In the genomic region with DNA sequence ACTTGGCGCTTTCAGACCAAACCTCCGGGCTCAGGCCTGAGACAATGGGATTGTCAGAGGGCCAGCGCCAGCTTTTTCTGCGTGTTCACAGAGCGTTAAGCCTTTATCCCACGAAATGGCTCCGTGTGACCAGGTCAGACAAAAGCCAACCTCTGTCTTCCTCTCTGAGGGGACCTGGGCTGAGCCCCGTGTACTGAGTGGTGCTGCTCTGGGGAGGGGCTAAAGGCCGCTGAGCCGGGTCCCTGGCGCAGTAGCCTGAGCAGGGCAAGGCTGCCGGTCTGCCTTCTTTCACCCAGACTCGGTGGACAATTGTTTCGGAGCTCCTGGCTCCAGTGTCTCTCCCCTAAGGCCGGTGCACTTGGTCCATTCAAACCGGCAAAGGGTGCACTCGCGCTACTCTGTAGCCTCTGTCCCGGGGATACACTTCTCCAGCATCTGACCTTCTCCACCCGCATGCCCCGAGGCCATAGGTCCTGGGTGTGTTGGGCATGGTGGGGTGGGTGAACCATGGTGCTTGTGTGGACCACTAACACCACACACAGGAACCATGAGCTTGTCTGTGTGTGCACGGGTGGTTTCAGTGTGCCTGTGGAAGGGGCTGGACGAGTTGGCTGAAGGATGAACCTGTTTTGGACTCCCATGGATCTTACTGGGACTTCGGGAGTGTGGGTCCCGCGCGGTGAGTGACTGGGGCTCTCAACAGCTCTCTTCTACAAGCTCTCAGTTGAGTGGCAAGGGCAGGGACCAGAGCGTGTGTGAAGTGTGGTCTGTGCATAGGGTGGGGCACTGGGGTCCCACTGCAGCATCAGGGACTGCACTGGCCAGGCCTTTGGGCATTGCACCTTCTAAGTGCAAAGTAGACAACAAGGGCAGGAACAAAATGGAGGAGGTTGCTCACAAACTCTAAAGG, we compare ENCODE assay signal across 12 mouse cellular contexts. TPM values are rescaled to one million over a fixed set of nuclear protein-coding genes. Genes with fewer than 3 reads are reported as not detected.
DNase-seq lines count a peak whose midpoint lies in the region; ATAC-seq and TF ChIP-seq lines count a peak whose summit lies in the region.
"Had no signal": no experiment of that assay in that cellular context is flagged by ENCODE, and none has a peak within 500 bp of the region (broad histone marks: within the 10 kb centered on the region; RNA-seq: fewer than 3 reads in every experiment).

No protein-coding gene starts in this region.

- no peak for DNase-seq in heart, postnatal 25 days (ENCODE audit: low spot score)
- peak; percentile 76 for DNase-seq in embryo, embryonic 10 days (ENCODE audit: low spot score)
- no peak for DNase-seq in heart, postnatal 0 days (ENCODE audit: low spot score)
- DNase-seq in neural tube, embryonic 10.5 days (ENCODE audit: extremely low spot score, low spot score) = peak; percentile 57
- DNase-seq in adrenal gland, adult 18-20 months (ENCODE audit: low spot score in 2 of 2) = no peak

- peak overlapping the region; percentile 14; the same call in 1 of the 2 replicates for H3K4me2 ChIP-seq in heart, embryonic 16.5 days (ENCODE audit: low read depth, low read length)
- H3K4me2 ChIP-seq in heart, postnatal 0 days (ENCODE audit: low read depth, low read length) = no peak overlapping the region
- H3K4me2 ChIP-seq: stomach, embryonic 15.5 days had no signal

- H3K9ac ChIP-seq in heart, embryonic 16.5 days (ENCODE audit: low read length) = no peak overlapping the region
- no peak overlapping the region for H3K9ac ChIP-seq in heart, postnatal 0 days (replicated peaks; ENCODE audit: low read depth, low read length)
- H3K9ac ChIP-seq: liver, embryonic 14.5 days; stomach, embryonic 15.5 days had no signal

- no peak overlapping the region for H3K4me3 ChIP-seq in heart, embryonic 16.5 days (ENCODE audit: low read length)
- H3K4me3 ChIP-seq in heart, postnatal 0 days (ENCODE audit: low read depth, low read length) = peak overlapping the region; percentile 8; the same call in 1 of the 2 replicates
- H3K4me3 ChIP-seq: erythroblast, embryonic 14.5 days; myocyte; stomach, embryonic 15.5 days had no signal

- intact Hi-C loops in heart, postnatal 25 days (cut with DNase I) = loop anchor here (5.0 kb wide), 1 partner anchor 38 kb away; no protein-coding TSS in a partner anchor

- no peaks in the 10 kb centered on the region for H3K4me1 ChIP-seq in heart, embryonic 16.5 days (ENCODE audit: control insufficient read depth, insufficient read depth, low read length)
- H3K4me1 ChIP-seq in heart, postnatal 0 days (ENCODE audit: control insufficient read depth, insufficient read depth) = no peaks in the 10 kb centered on the region
- H3K4me1 ChIP-seq: stomach, embryonic 15.5 days had no signal

- no peak for ATAC-seq in heart, embryonic 16.5 days (replicated peaks; ENCODE audit: extremely low read depth, insufficient read depth, low FRiP score)
- no peak for ATAC-seq in heart, postnatal 0 days (ENCODE audit: insufficient read depth, low read depth)
- ATAC-seq in megakaryocyte-erythroid progenitor cell, adult 5-6 weeks (replicated peaks; ENCODE audit: low FRiP score, low TSS enrichment, poor library complexity, severe bottlenecking) = no peak
- no peak for ATAC-seq in frontal cortex, adult (ENCODE audit: low TSS enrichment)

- no peak for TF ChIP-seq EP300 in heart, postnatal 0 days (IDR thresholded peaks at IDR 0.05; ENCODE audit: low read depth)

- WGBS in heart, embryonic 16.5 days = 4% methylated on average over 28 of the region's 28 CpGs
- WGBS in heart, postnatal 0 days = 4% methylated on average over 28 of the region's 28 CpGs

- TF ChIP-seq CTCF in heart, postnatal 0 days (IDR thresholded peaks at IDR 0.05; ENCODE audit: low read depth) = no peak

- no peak overlapping the region for H3K27ac ChIP-seq in heart, embryonic 16.5 days (ENCODE audit: low read length)
- H3K27ac ChIP-seq in heart, postnatal 0 days (ENCODE audit: low read depth) = no peak overlapping the region
- H3K27ac ChIP-seq: liver, embryonic 14.5 days; stomach, embryonic 15.5 days had no signal

- no peaks in the 10 kb centered on the region for H3K9me3 ChIP-seq in heart, embryonic 16.5 days (replicated peaks; ENCODE audit: control insufficient read depth, low read length)
- no peaks in the 10 kb centered on the region for H3K9me3 ChIP-seq in heart, postnatal 0 days (replicated peaks; ENCODE audit: control insufficient read depth, low read length)
- H3K9me3 ChIP-seq: stomach, embryonic 15.5 days had no signal

- H3K36me3 ChIP-seq in heart, embryonic 16.5 days (ENCODE audit: control insufficient read depth, insufficient read depth) = no peaks in the 10 kb centered on the region
- H3K36me3 ChIP-seq in heart, postnatal 0 days (replicated peaks; ENCODE audit: control insufficient read depth, insufficient read depth, low read length) = no peaks in the 10 kb centered on the region
- H3K36me3 ChIP-seq: stomach, embryonic 15.5 days had no signal

- H3K27me3 ChIP-seq in heart, embryonic 16.5 days (ENCODE audit: control insufficient read depth, insufficient read depth, low read length) = peaks cover 90% of the 10 kb centered on the region
- peaks cover 91% of the 10 kb centered on the region for H3K27me3 ChIP-seq in heart, postnatal 0 days (ENCODE audit: control insufficient read depth, insufficient read depth, low read length)

RNA-seq across cellular contexts. Expression of gene En2, which starts 40.9 kb away (rescaled TPM):
- polyA plus RNA-seq in heart, embryonic 16.5 days (2015; fragmentation: Nextera tagmentation; extraction: Ambion mirVana) = not detected in 2 replicates
- total RNA-seq in heart, postnatal 25 days (2021) = not detected
- total RNA-seq in heart, postnatal 0 days (2014; rRNA removed; ENCODE audit: low replicate concordance) = not detected in 2 replicates
- not detected in 2 replicates for polyA plus RNA-seq in heart, postnatal 0 days (2015; fragmentation: Nextera tagmentation; extraction: Ambion mirVana)
- total RNA-seq in megakaryocyte-erythroid progenitor cell, adult 5-6 weeks (2014; fragmentation: Nextera tagmentation) = not detected in 2 replicates
- not detected in 2 replicates for total RNA-seq in megakaryocyte-erythroid progenitor cell, adult 5-6 weeks (2017)
- total RNA-seq in adrenal gland, adult 18-20 months (2021) = under 1 TPM in 1 of 2 experiments, not detected in 1; 0.13 TPM
- polyA plus RNA-seq: erythroblast, embryonic 14.5 days; liver, embryonic 14.5 days; myocyte; stomach, embryonic 15.5 days had no signal

RNA-seq across cellular contexts. Expression of gene Insig1, which starts 53.4 kb away (rescaled TPM):
- 21.8 and 25.7 TPM in 2 replicates for polyA plus RNA-seq in heart, embryonic 16.5 days (2015; fragmentation: Nextera tagmentation; extraction: Ambion mirVana)
- total RNA-seq in heart, postnatal 25 days (2021) = 10 to 100 TPM; 13.8 to 15.0 TPM
- 49.9 and 57.2 TPM in 2 replicates for total RNA-seq in heart, postnatal 0 days (2014; rRNA removed; ENCODE audit: low replicate concordance)
- 20.9 and 22.6 TPM in 2 replicates for polyA plus RNA-seq in heart, postnatal 0 days (2015; fragmentation: Nextera tagmentation; extraction: Ambion mirVana)
- total RNA-seq in megakaryocyte-erythroid progenitor cell, adult 5-6 weeks (2014; fragmentation: Nextera tagmentation) = 11.1 and 17.1 TPM in 2 replicates
- 24.4 and 38.2 TPM in 2 replicates for total RNA-seq in megakaryocyte-erythroid progenitor cell, adult 5-6 weeks (2017)
- 100 to 1,000 TPM; 143 to 408 TPM for total RNA-seq in adrenal gland, adult 18-20 months (2021)

Comparison
In these comparisons a context has a peak if more than half of its experiments do, and no peak if none do; other contexts are left out.
1. DNase-seq: peak in embryo, embryonic 10 days (single experiment) and neural tube, embryonic 10.5 days (single experiment); none in heart, postnatal 25 days (single experiment), heart, postnatal 0 days (single experiment) and adrenal gland, adult 18-20 months (0 of 2).